Mouse (Mus musculus) kidney, adult 2 months (tissue): ENCODE data around the gene Ormdl2. TPM values are rescaled to one million over a fixed set of nuclear protein-coding genes. Genes with fewer than 3 reads are reported as not detected.

Source experiments
- DNase-seq: peaks from one replicate; pipeline ENCODE4 v3.0.0; 2021
- H3K27ac ChIP-seq: fragments of 200-500 bp; 2 replicates; pipeline ENCODE4 v1.5.1; 2012; ENCODE audit warnings: low read depth, low read length, control low read depth, inconsistent platforms; ENCODE audit not compliant: insufficient read depth
- H3K27me3 ChIP-seq: fragments of 200-500 bp; replicated peaks from 2 replicates; pipeline ENCODE4 v1.6.1; 2012; ENCODE audit warnings: mild to moderate bottlenecking, moderate library complexity, low read length, inconsistent platforms; ENCODE audit not compliant: control insufficient read depth, insufficient read depth
- H3K36me3 ChIP-seq: fragments of 200-500 bp; 2 replicates; pipeline ENCODE4 v1.6.1; 2012; ENCODE audit warnings: mild to moderate bottlenecking, moderate library complexity, low read length, inconsistent platforms; ENCODE audit not compliant: control insufficient read depth, insufficient read depth
- H3K4me1 ChIP-seq: fragments of 200-500 bp; 2 replicates; pipeline ENCODE4 v1.6.1; 2011; ENCODE audit warnings: low read length; ENCODE audit not compliant: control insufficient read depth, insufficient read depth
- H3K4me3 ChIP-seq: fragments of 200-500 bp; 2 replicates; pipeline ENCODE4 v1.5.1; 2011; ENCODE audit warnings: mild to moderate bottlenecking, low read depth, low read length, control low read depth; ENCODE audit not compliant: insufficient read depth
- CTCF ChIP-seq: fragments of 200-500 bp; conservative IDR thresholded peaks from 2 replicates; pipeline ENCODE4 v1.5.1; 2011; ENCODE audit warnings: low read depth, mild to moderate bottlenecking, control low read depth, low read length, moderate library complexity, mixed read lengths; ENCODE audit not compliant: insufficient read depth, insufficient read length
- POLR2A ChIP-seq: fragments of 200-500 bp; IDR thresholded peaks from one replicate; pipeline ENCODE4 v1.6.1; 2011; ENCODE audit warnings: low read depth, low read length, control low read depth
- WGBS: fragments of 180-500 bp; shearing (Covaris S2); methylation state at CpG from one replicate; pipeline ENCODE4 v1.1.7; 2018; 5-methylcytosine and 5-hydroxymethylcytosine counted together
- polyA plus RNA-seq: library from polyadenylated mRNA; depleted of rRNA; stranded (reverse); fragments of >200 nt; gene quantifications from 2 replicates; pipeline ENCODE4 v1.2.3, GENCODE M21; 2012

The Ormdl2 gene
- polyA plus RNA-seq, 1 experiment = 82.9 TPM

GRCm38 (mm10) chr10:128804271-128805091, 17.0 kb downstream of the Ormdl2 start, which contains the start of gene Tmem198b:
Tmem198b (minus strand) TSS chr10:128804370.
- H3K36me3 ChIP-seq = no peaks in the 10 kb centered on the region
- H3K27me3 ChIP-seq = no peaks in the 10 kb centered on the region
- peak within 1 kb of the TSS; percentile 86 for H3K4me3 ChIP-seq
- no peak for TF ChIP-seq CTCF
- TF ChIP-seq POLR2A = no peak
- DNase-seq = peak; percentile 66
- peak within 1 kb of the TSS; percentile 88 for H3K27ac ChIP-seq
- WGBS = under 1% methylated on average over 28 of the region's 28 CpGs
- H3K4me1 ChIP-seq = peaks cover 12% of the 10 kb centered on the region; the same call in 1 of the 2 replicates

GRCm38 (mm10) chr10:128803771-128804270, 17.6 kb downstream of the Ormdl2 start, which contains the start of gene Dnajc14:
Dnajc14 (plus strand) TSS chr10:128804062.
- Histone ChIP-seq H3K4me3 (peak within 1 kb of the TSS; percentile 86), H3K27me3 (no peaks in the 10 kb centered on the region), H3K27ac (peak within 1 kb of the TSS; percentile 88), H3K4me1 (peaks cover 12% of the 10 kb centered on the region; the same call in 1 of the 2 replicates), H3K36me3 (no peaks in the 10 kb centered on the region)
- 2% methylated on average over 14 of the region's 14 CpGs for WGBS
- no peak for TF ChIP-seq CTCF
- DNase-seq = peak; percentile 58

GRCm38 (mm10) chr10:128803361-128803760, 18.1 kb downstream of the Ormdl2 start:
- no peak for DNase-seq
- WGBS = 24% methylated on average over 6 of the region's 6 CpGs
- Histone ChIP-seq H3K27ac (peak overlapping the region; percentile 73), H3K27me3 (no peaks in the 10 kb centered on the region), H3K4me3 (peak overlapping the region; percentile 86), H3K36me3 (no peaks in the 10 kb centered on the region), H3K4me1 (peaks cover 12% of the 10 kb centered on the region; the same call in 1 of the 2 replicates)
- TF ChIP-seq POLR2A = no peak
- TF ChIP-seq CTCF = no peak

GRCm38 (mm10) chr10:128802956-128803355, 18.5 kb downstream of the Ormdl2 start:
- no peaks in the 10 kb centered on the region for H3K27me3 ChIP-seq
- peaks cover 12% of the 10 kb centered on the region; the same call in 1 of the 2 replicates for H3K4me1 ChIP-seq
- no peak overlapping the region for H3K27ac ChIP-seq
- no peak overlapping the region for H3K4me3 ChIP-seq
- WGBS = 74% methylated on average over 4 of the region's 4 CpGs
- DNase-seq = no peak
- TF ChIP-seq CTCF = no peak
- no peak for TF ChIP-seq POLR2A
- no peaks in the 10 kb centered on the region for H3K36me3 ChIP-seq

GRCm38 (mm10) chr10:128801981-128802495, 19.4 kb downstream of the Ormdl2 start:
- Histone ChIP-seq H3K36me3 (no peaks in the 10 kb centered on the region), H3K27me3 (no peaks in the 10 kb centered on the region), H3K4me1 (peaks cover 9% of the 10 kb centered on the region; the same call in 1 of the 2 replicates), H3K27ac (no peak overlapping the region), H3K4me3 (no peak overlapping the region)
- DNase-seq = no peak
- 93% methylated on average over 16 of the region's 16 CpGs for WGBS
- no peak for TF ChIP-seq POLR2A
- TF ChIP-seq CTCF = no peak

- Histone ChIP-seq H3K27ac (no peak overlapping the region), H3K27me3 (no peaks in the 10 kb centered on the region), H3K4me3 (no peak overlapping the region), H3K36me3 (no peaks in the 10 kb centered on the region), H3K4me1 (no peaks in the 10 kb centered on the region)
- 95% methylated on average over 8 of the region's 8 CpGs for WGBS
- TF ChIP-seq POLR2A = no peak
- no peak for TF ChIP-seq CTCF
- no peak for DNase-seq
These were observed 22.8 kb downstream of the Ormdl2 start for GRCm38 (mm10) chr10:128798676-128799075.

- Histone ChIP-seq H3K27me3 (no peaks in the 10 kb centered on the region), H3K4me3 (no peak overlapping the region), H3K4me1 (no peaks in the 10 kb centered on the region), H3K36me3 (no peaks in the 10 kb centered on the region), H3K27ac (no peak overlapping the region)
- TF ChIP-seq POLR2A = no peak
- no peak for TF ChIP-seq CTCF
- no peak for DNase-seq
- WGBS = 98% methylated on average over 3 of the region's 3 CpGs
These were observed 25.9 kb downstream of the Ormdl2 start for GRCm38 (mm10) chr10:128795581-128795980.
